Mouse (Mus musculus) heart, embryonic 14.5 days (tissue): Measurements from ENCODE around the gene Gstt2. TPM values are rescaled to one million over a fixed set of nuclear protein-coding genes. Genes with fewer than 3 reads are reported as not detected.

Source experiments
- ATAC-seq: fragments of 200-750 bp; cut with Nextera tagmentation; 2 replicates; pipeline ENCODE4 v1.8.0; 2017; ENCODE audit warnings: low read depth, moderate TSS enrichment; ENCODE audit not compliant: insufficient number of reproducible peaks, insufficient read depth, low FRiP score
- H3K27ac ChIP-seq, 2 experiments: fragments of 200-500 bp in 1 of 2; fragments of 300-500 bp in 1 of 2; sonication (generic) in 1 of 2; replicated peaks in 1 of 2; 2 replicates each; pipeline ENCODE4 v1.5.1; 2012 to 2014; ENCODE audit warnings: low read depth in 2 of 2, low read length in 2 of 2, control low read depth in 1 of 2, mild to moderate bottlenecking in 1 of 2, mixed read lengths in 1 of 2; ENCODE audit not compliant: control insufficient read depth in 1 of 2, insufficient read depth in 1 of 2
- H3K27me3 ChIP-seq: fragments of 300-500 bp; sonication (generic); 2 replicates; pipeline ENCODE4 v1.6.1; 2014; ENCODE audit warnings: mild to moderate bottlenecking, low read length, control low read depth; ENCODE audit not compliant: control insufficient read depth, insufficient read depth
- H3K36me3 ChIP-seq: fragments of 300-500 bp; sonication (generic); 2 replicates; pipeline ENCODE4 v1.6.1; 2014; ENCODE audit warnings: mild to moderate bottlenecking, control low read depth, low read length, mixed read lengths; ENCODE audit not compliant: control insufficient read depth, insufficient read depth
- H3K4me1 ChIP-seq, 2 experiments: fragments of 200-500 bp in 1 of 2; fragments of 300-500 bp in 1 of 2; sonication (generic) in 1 of 2; 2 replicates each; pipeline ENCODE4 v1.6.1; 2012 to 2014; ENCODE audit warnings: low read length in 2 of 2, control low read depth in 1 of 2, mixed read lengths in 1 of 2; ENCODE audit not compliant: control insufficient read depth in 2 of 2, insufficient read depth in 2 of 2
- H3K4me2 ChIP-seq: fragments of 300-500 bp; sonication (generic); 2 replicates; pipeline ENCODE4 v1.6.1; 2014; ENCODE audit warnings: mild to moderate bottlenecking, low read length
- H3K4me3 ChIP-seq, 2 experiments: fragments of 200-500 bp in 1 of 2; fragments of 300-500 bp in 1 of 2; sonication (generic) in 1 of 2; 2 replicates each; pipeline ENCODE4 v1.5.1; 2012 to 2014; ENCODE audit warnings: low read length in 2 of 2, mild to moderate bottlenecking in 2 of 2, control low read depth in 1 of 2, low read depth in 1 of 2, moderate library complexity in 1 of 2; ENCODE audit not compliant: control insufficient read depth in 1 of 2, insufficient read depth in 1 of 2
- H3K9ac ChIP-seq: fragments of 300-500 bp; sonication (generic); 2 replicates; pipeline ENCODE4 v1.6.1; 2014; ENCODE audit warnings: mild to moderate bottlenecking, low read length
- H3K9me3 ChIP-seq: fragments of 300-500 bp; sonication (generic); 2 replicates; pipeline ENCODE4 v1.6.1; 2016; ENCODE audit warnings: low read length, control low read depth; ENCODE audit not compliant: control insufficient read depth
- WGBS: fragments of 180-500 bp; shearing (Covaris S2); extraction: QIAGEN DNeasy Blood & Tissue Kit; methylation state at CpG from one replicate; pipeline ENCODE4 v1.1.7; 2014; 5-methylcytosine and 5-hydroxymethylcytosine counted together
- polyA plus RNA-seq: library from polyadenylated mRNA; unstranded; fragments of >200 nt; fragmentation: Nextera tagmentation; extraction: Ambion mirVana; gene quantifications from 2 replicates; pipeline ENCODE4 v1.2.1, GENCODE M21; 2014

Gene Gstt2
- polyA plus RNA-seq, 1 experiment from 2014 or later, result 13.5 TPM

DNA sequence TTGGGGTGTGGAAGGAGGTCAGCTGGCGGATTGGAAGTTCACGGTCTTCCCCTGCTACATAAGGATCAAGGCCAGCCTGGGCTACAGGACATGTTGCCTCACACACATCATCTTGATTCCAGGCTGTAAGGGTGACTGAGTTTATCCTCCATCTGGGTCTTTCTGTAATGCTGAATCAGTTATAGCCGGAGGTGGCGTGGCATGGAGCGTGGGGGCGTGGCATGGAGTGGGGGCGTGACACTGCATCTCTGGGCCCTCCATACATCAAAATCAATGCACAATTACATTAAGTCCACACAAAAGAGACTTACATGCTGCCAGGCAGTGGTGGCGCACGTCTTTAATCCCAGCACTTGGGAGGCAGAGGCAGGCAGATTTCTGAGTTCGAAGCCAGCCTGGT lies 43.1 kb upstream of the Gstt2 start:
- no peak overlapping the region for H3K9ac ChIP-seq
- H3K27me3 ChIP-seq, result no peaks in the 10 kb centered on the region
- H3K4me3 ChIP-seq, result no peak overlapping the region
- H3K4me2 ChIP-seq, result no peak overlapping the region
- H3K4me1 ChIP-seq, result peaks cover 0 to 2% of the 10 kb centered on the region in 2 experiments; a peak in 1 of 4 replicates
- no peak overlapping the region for H3K27ac ChIP-seq
- ATAC-seq, result no peak
- H3K9me3 ChIP-seq, result no peaks in the 10 kb centered on the region
- no peaks in the 10 kb centered on the region for H3K36me3 ChIP-seq
- WGBS, result 89% methylated on average over 10 of the region's 10 CpGs

DNA sequence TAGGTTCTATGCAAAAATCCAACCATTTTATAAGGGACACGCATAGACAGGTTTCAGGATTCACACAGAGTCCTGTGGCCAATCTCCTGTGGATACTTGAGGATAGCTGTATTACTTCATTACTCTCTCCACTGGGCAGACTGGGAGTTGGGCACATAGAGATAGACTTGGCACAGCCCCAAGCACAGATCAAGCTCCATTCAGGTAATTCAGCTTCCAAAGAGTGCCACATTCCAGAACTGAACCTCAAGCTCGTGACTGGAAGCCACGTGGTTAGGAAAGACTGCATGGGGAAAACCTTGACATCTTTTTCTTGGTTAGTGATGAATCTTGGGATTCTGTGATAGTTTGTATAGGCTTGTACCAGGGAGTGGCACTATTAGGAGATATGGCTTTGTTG lies 41.6 kb upstream of the Gstt2 start:
- Histone ChIP-seq H3K27me3 (no peaks in the 10 kb centered on the region), H3K9ac (no peak overlapping the region), H3K9me3 (no peaks in the 10 kb centered on the region), H3K4me1 (peaks cover under 1 to 2% of the 10 kb centered on the region in 2 experiments), H3K4me2 (no peak overlapping the region), H3K36me3 (no peaks in the 10 kb centered on the region), H3K27ac (no peak overlapping the region), H3K4me3 (no peak overlapping the region)
- ATAC-seq, result no peak
- 75% methylated on average over 3 of the region's 3 CpGs for WGBS

DNA sequence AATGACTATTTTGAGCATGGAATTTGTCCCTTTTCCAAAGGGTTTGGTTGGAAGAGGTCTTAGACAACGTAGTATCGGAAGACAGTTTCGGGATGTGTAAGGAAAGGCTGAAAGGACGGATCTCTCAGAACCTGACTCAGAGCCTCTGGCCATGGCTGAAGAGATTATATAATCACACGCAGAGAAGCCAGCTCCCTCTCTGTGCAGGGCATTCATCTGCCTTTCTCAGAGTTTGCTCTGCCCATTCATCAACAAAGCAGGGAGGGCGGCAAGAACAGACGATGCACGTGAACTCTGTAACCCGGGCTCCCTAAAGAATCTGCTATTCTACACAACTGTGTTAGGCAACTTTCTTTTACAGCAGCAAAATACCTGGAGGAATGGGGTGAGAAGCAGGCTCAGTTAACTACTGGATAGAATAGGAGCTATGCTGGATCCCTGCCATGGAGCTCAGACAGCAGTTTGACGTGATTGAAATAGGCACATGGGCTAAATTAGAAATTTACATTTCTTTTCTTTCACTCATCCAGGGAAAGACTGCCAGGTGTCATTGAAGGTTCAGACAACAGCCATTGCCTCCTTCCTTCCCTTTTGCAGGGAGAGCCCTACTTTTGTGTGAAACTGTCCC lies 36.4 kb upstream of the Gstt2 start:
- peaks cover 4 to 14% of the 10 kb centered on the region in 2 experiments for H3K4me1 ChIP-seq
- peak overlapping the region in 1 of 2 experiments; percentile 76; a peak in 3 of 4 replicates for H3K27ac ChIP-seq
- ATAC-seq, result no peak
- H3K9me3 ChIP-seq, result no peaks in the 10 kb centered on the region
- peak overlapping the region; percentile 65 for H3K9ac ChIP-seq
- no peaks in the 10 kb centered on the region for H3K36me3 ChIP-seq
- 31% methylated on average over 10 of the region's 10 CpGs for WGBS
- no peaks in the 10 kb centered on the region for H3K27me3 ChIP-seq
- peak overlapping the region; percentile 71 for H3K4me2 ChIP-seq
- H3K4me3 ChIP-seq, result 0 out of 4 replicates have a peak overlapping the region, but pooled peaks of 1 of the 2 experiments have one; percentile 36

DNA sequence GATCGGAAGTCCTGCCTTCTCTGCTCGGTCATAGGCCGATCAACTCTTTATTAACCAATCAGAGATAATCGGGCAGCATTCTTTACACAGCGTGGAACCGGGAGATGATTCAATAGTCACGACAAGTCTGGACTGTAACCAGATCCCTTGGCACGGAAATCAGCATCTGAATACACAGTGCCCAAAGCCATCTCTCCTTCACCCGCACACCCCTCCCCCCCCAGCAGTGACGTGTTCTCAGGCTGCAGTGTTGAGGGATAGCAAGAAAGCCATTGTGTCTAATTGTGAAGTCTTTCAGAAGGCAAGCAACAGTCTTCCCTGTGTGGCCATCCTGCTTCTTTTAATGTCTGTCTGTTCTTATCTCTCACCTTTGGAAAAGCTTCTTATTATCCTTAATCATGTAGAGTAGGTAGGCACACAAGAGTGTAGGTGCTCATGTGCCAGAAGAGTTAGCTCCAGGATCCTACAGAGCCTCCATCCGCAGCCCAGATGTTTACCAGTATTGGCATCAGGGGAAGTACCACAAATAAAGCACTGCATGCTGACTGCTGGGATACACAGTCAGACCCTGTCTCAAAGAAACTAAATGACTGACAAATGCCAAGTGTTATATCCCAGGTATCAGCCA lies 35.8 kb upstream of the Gstt2 start:
- peak overlapping the region; percentile 65 for H3K9ac ChIP-seq
- no peaks in the 10 kb centered on the region for H3K36me3 ChIP-seq
- H3K27ac ChIP-seq, result peak overlapping the region; percentile 75 to 76
- ATAC-seq, result peak; percentile 90
- WGBS, result under 1% methylated on average over 11 of the region's 11 CpGs
- H3K9me3 ChIP-seq, result no peaks in the 10 kb centered on the region
- peaks cover 4 to 14% of the 10 kb centered on the region in 2 experiments for H3K4me1 ChIP-seq
- H3K27me3 ChIP-seq, result no peaks in the 10 kb centered on the region
- peak overlapping the region; percentile 36 to 46 for H3K4me3 ChIP-seq
- peak overlapping the region; percentile 71 for H3K4me2 ChIP-seq

DNA sequence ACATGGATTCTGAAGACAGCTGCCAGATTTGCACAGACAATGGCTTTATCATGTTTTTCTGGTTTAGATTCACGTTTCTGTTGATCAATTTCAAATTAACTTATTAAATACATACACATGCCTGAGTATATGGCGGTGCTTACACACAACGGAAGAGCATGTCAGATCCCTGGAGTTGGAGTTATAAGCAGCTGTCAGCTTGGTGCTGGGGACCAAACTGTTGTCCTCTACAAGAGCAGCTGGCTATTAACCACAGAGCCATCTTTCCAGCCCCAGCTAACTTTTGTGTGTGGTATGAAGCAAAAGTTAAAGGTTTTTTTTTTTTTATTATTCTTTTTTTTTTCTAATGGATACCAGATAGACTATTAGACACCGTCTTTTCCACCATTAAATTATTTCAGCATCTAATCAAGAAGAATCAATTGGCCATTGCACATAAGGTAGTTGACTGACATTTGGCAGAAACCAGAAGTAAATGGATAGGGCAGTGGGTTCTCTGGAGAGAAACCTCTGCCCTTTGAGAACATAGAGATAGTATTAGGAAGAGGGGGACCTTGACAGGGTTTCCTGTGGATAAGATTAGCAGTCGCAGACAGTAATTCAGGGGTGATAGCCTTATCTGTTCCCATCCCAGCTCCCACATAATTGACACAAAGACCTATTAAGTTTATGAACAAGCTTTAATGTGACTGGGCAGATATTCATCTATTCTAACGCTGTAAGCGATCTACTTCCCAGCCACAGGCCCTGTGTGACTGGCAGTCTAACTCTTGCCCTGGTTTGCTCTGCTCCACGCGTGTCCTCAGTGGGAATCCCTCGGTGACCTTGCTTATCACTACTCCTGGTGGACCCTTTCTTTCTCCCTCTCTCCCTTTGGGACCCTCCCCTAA lies 35.0 kb upstream of the Gstt2 start:
- no peaks in the 10 kb centered on the region for H3K27me3 ChIP-seq
- ATAC-seq, result no peak
- H3K9me3 ChIP-seq, result no peaks in the 10 kb centered on the region
- peaks cover 4 to 14% of the 10 kb centered on the region in 2 experiments for H3K4me1 ChIP-seq
- WGBS, result 33% methylated on average over 10 of the region's 10 CpGs
- H3K4me2 ChIP-seq, result peak overlapping the region; percentile 71
- peak overlapping the region; percentile 65 for H3K9ac ChIP-seq
- H3K36me3 ChIP-seq, result no peaks in the 10 kb centered on the region
- H3K27ac ChIP-seq, result peak overlapping the region; percentile 75 to 76
- peak overlapping the region; percentile 36 to 46 for H3K4me3 ChIP-seq

DNA sequence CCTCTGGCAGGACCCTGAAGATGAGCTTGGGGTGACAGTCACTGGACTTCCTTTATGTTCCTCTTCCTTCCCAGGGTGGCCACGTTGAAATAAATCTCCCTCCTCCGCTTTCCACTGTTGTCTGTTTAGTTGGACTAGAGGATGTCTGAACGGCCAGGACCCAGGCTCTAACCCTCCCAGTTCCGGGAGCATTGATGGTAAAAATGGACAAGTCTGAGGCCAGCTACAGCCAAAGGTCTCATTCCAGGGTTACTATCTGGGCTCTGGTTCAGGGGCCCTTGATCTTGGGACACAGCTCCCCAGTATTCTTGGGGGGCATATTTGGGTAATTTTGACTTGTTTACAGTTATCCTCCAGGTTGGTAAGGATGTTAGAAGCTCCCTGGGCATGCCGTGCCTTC lies 24.4 kb upstream of the Gstt2 start:
- 87% methylated on average over 5 of the region's 5 CpGs for WGBS
- no peaks in the 10 kb centered on the region for H3K9me3 ChIP-seq
- H3K4me3 ChIP-seq, result no peak overlapping the region
- H3K4me1 ChIP-seq, result peaks cover 23 to 24% of the 10 kb centered on the region in 2 experiments
- no peak for ATAC-seq
- no peak overlapping the region for H3K4me2 ChIP-seq
- no peaks in the 10 kb centered on the region for H3K27me3 ChIP-seq
- H3K36me3 ChIP-seq, result peaks cover 22% of the 10 kb centered on the region
- peak overlapping the region in 1 of 2 experiments; percentile 8; a peak in 1 of 4 replicates for H3K27ac ChIP-seq
- no peak overlapping the region for H3K9ac ChIP-seq

DNA sequence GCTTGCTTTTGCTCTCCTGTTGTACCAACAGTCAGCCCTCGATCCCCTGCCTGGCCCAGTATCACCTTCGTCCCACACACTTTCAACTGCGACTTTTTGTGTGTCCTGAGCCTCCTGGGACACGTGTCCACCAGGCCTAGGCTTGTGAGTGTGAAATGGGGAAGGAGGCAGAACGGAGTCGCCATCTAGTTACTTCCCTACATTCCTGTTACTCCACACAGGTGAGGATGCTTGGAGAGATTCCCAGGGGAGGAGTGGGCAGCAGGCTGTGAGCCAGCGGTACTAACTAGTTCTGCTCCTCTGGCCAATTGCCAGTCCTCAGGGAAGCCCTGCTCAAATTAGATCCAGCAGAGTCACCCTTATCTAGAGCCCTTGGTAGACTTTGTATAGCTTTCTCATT lies 23.5 kb upstream of the Gstt2 start:
- WGBS, result 12% methylated on average over 7 of the region's 7 CpGs
- Histone ChIP-seq H3K4me2 (peak overlapping the region; percentile 78), H3K36me3 (peaks cover 25% of the 10 kb centered on the region), H3K4me1 (peaks cover 23 to 24% of the 10 kb centered on the region in 2 experiments), H3K9ac (peak overlapping the region; percentile 93), H3K27me3 (no peaks in the 10 kb centered on the region), H3K9me3 (no peaks in the 10 kb centered on the region), H3K4me3 (peak overlapping the region in 1 of 2 experiments; percentile 70; a peak in 1 of 4 replicates), H3K27ac (peak overlapping the region; percentile 76 to 96)
- ATAC-seq, result 0 out of 2 replicates have a peak, but pooled peaks have one; percentile 19
